Mouse (Mus musculus) lung, adult 2 months (tissue): ENCODE measurements at regions not wholly inside any gene's neighbourhood (a gene's known extent, or its start where the extent isn't known, plus 50 kb on each side); places are given as distances from the start of the nearest gene placed in this dataset.

Experiments used
- CTCF ChIP-seq: fragments of 200-500 bp; IDR thresholded peaks from 2 replicates; pipeline ENCODE4 v1.5.1; 2011; ENCODE audit warnings: mild to moderate bottlenecking, low read length, control low read depth; ENCODE audit not compliant: insufficient read depth
- POLR2A ChIP-seq: fragments of 200-500 bp; IDR thresholded peaks from 2 replicates; pipeline ENCODE4 v1.6.1; 2011; ENCODE audit warnings: low read depth, mild to moderate bottlenecking, control low read depth, low read length, borderline replicate concordance; ENCODE audit errors: extremely low read depth

DNA sequence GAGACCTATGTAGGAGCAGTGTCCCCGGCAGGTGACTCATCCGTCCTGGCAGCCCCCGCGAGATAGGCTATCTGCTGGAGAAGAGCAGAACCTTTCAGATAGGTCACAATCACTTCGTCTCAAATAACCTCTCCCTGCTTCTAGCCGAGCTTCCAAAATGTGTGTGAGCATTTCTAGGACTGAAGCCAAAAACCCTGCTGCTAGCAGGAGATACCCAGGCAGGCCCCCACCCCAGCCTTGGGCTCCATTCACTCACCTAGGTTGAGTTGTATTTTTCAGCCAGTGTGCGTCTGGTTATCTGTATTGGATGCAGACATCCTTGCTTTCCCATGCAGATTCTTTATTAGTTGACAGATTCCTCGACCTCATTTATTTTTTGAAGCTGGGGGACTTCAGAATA is 286.6 kb upstream of the Thbs1 start:
- no peak for TF ChIP-seq POLR2A
- TF ChIP-seq CTCF = no peak
